Mouse (Mus musculus) brain, embryonic 14.5 days (tissue): ENCODE data around the gene Gm20695.

ENCODE experiments used
- CTCF ChIP-seq: fragments of 200-500 bp; IDR thresholded peaks from 2 replicates; pipeline ENCODE4 v1.5.1; 2012; ENCODE audit warnings: inconsistent platforms, mild to moderate bottlenecking, moderate library complexity, borderline replicate concordance; ENCODE audit not compliant: insufficient read depth, insufficient read length; ENCODE audit errors: extremely low read depth
- POLR2A ChIP-seq: fragments of 200-500 bp; IDR thresholded peaks from 2 replicates; pipeline ENCODE4 v1.6.1; 2012; ENCODE audit warnings: mild to moderate bottlenecking, inconsistent platforms, borderline replicate concordance; ENCODE audit not compliant: poor library complexity, insufficient read depth, insufficient read length, severe bottlenecking; ENCODE audit errors: extremely low read depth

GRCm38 (mm10) chr16:3923515-3923914 lies 39.1 kb downstream of the Gm20695 start:
- no peak for TF ChIP-seq CTCF
- TF ChIP-seq POLR2A, result no peak
